Mouse (Mus musculus) spleen, adult 2 months (tissue): Measurements from ENCODE around the gene Ikzf1. TPM values are rescaled to one million over a fixed set of nuclear protein-coding genes. Genes with fewer than 3 reads are reported as not detected.

Experiments used
- DNase-seq, 2 experiments: peaks; one replicate each; pipeline versions ENCODE4 v3.0.0 to v3.0.0-alpha.2; 2012 to 2021; ENCODE audit warnings: low spot score in 2 of 2, low read depth in 1 of 2
- H3K27ac ChIP-seq: fragments of 200-500 bp; 2 replicates; pipeline ENCODE4 v1.5.1; 2012; ENCODE audit warnings: low read length, inconsistent platforms; ENCODE audit not compliant: insufficient read depth
- H3K27me3 ChIP-seq: fragments of 200-500 bp; 2 replicates; pipeline ENCODE4 v1.6.1; 2012; ENCODE audit warnings: mild to moderate bottlenecking, moderate library complexity, low read length, inconsistent platforms; ENCODE audit not compliant: control insufficient read depth, insufficient read depth
- H3K36me3 ChIP-seq: fragments of 200-500 bp; 2 replicates; pipeline ENCODE4 v1.6.1; 2012; ENCODE audit warnings: mild to moderate bottlenecking, low read length, inconsistent platforms; ENCODE audit not compliant: control insufficient read depth, insufficient read depth
- H3K4me1 ChIP-seq: fragments of 200-500 bp; 2 replicates; pipeline ENCODE4 v1.6.1; 2011; ENCODE audit warnings: inconsistent platforms; ENCODE audit not compliant: control insufficient read depth, insufficient read depth, insufficient read length
- H3K4me3 ChIP-seq: fragments of 200-500 bp; 2 replicates; pipeline ENCODE4 v1.5.1; 2011; ENCODE audit warnings: mild to moderate bottlenecking, inconsistent platforms; ENCODE audit not compliant: insufficient read depth, insufficient read length; ENCODE audit errors: extremely low read depth
- CTCF ChIP-seq: fragments of 200-500 bp; IDR thresholded peaks from 2 replicates; pipeline ENCODE4 v1.5.1; 2011; ENCODE audit warnings: mild to moderate bottlenecking, inconsistent platforms; ENCODE audit not compliant: insufficient read depth, insufficient read length, insufficient replicate concordance; ENCODE audit errors: extremely low read depth
- POLR2A ChIP-seq: fragments of 200-500 bp; IDR thresholded peaks from 2 replicates; pipeline ENCODE4 v1.6.1; 2011; ENCODE audit warnings: low read depth, low read length, inconsistent platforms
- whole genome bisulfite sequencing: fragments of 180-500 bp; shearing (Covaris S2); methylation state at CpG from one replicate; pipeline ENCODE4 v1.1.7; 2018; 5-methylcytosine and 5-hydroxymethylcytosine counted together
- polyA plus RNA-seq: library from polyadenylated mRNA; depleted of rRNA; stranded (reverse); fragments of >200 nt; gene quantifications from 2 replicates; pipeline ENCODE4 v1.2.3, GENCODE M21; 2012

Gene Ikzf1
- polyA plus RNA-seq, 1 experiment, result 258 TPM

DNA sequence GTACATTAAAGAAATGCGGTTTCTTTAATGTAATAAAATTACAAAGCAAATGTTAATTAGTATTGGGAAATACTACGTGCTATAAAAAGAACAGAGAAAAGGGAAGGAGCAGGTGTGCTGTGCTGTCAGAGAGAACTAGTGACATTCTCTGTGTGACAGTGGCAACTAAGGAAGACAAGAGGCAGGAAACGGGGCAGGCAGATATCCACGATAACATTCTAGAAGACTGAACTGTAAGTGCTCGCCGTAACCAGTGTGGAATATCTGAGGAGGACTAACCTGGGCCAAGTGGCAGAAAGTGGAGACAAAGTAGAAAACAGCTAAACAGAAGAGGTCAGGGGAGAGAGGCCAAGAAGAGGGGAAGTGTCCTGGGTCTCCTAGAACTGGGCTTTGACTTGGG is 5.8 kb upstream of the Ikzf1 start:
- H3K27ac ChIP-seq, result no peak overlapping the region
- no peak overlapping the region for H3K4me3 ChIP-seq
- TF ChIP-seq POLR2A (no peak), CTCF (no peak)
- no peaks in the 10 kb centered on the region for H3K27me3 ChIP-seq
- 8% methylated on average over 6 of the region's 6 CpGs for WGBS
- H3K36me3 ChIP-seq, result no peaks in the 10 kb centered on the region
- H3K4me1 ChIP-seq, result peaks cover 10% of the 10 kb centered on the region; the same call in 1 of the 2 replicates
- DNase-seq, result no peak

GRCm38 (mm10) chr11:11684056-11684929 is 510 bp upstream of the Ikzf1 start:
- Histone ChIP-seq H3K27ac (peak overlapping the region; percentile 99), H3K4me1 (peaks cover 8% of the 10 kb centered on the region), H3K27me3 (no peaks in the 10 kb centered on the region), H3K4me3 (no peak overlapping the region), H3K36me3 (no peaks in the 10 kb centered on the region)
- DNase-seq, result no peak
- TF ChIP-seq POLR2A, result no peak
- no peak for TF ChIP-seq CTCF
- WGBS, result 68% methylated on average over 9 of the region's 9 CpGs

DNA sequence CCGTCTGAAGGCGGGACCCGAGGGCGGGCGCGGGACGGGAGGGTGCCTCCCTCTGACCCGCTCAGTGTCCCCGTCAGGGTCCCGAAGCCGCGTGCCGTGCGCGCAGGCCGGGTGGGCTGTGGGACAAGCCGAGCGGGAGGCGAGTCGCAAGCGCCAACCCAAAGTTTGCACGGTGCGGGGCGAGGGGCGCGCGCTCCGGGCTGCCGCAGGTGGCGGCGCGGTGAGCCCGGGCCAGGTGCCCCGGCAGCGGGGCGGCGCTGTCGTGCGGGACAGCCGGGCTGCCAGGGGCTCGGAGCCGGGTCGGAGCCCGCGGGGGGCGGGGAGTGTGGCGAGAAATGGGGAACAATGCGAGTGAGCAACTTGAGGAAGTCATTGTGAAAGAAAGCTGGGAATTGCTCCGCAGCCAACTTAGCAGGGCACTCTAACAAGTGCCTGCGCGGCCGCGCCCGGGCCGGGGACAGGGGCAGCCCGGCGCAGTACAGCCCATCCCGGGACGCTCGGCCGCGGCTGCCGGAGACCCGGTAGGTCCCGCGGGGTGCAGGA is 1.1 kb downstream of the Ikzf1 start:
- Histone ChIP-seq H3K27me3 (no peaks in the 10 kb centered on the region), H3K36me3 (no peaks in the 10 kb centered on the region), H3K27ac (peak overlapping the region; percentile 99), H3K4me1 (peaks cover 7% of the 10 kb centered on the region), H3K4me3 (peak overlapping the region; percentile 98)
- TF ChIP-seq POLR2A, result peak; percentile 55
- TF ChIP-seq CTCF, result peak; percentile 24; the same call in 1 of the 2 replicates
- peak; percentile 69 to 90 for DNase-seq
- WGBS, result under 1% methylated on average over 66 of the region's 66 CpGs

DNA sequence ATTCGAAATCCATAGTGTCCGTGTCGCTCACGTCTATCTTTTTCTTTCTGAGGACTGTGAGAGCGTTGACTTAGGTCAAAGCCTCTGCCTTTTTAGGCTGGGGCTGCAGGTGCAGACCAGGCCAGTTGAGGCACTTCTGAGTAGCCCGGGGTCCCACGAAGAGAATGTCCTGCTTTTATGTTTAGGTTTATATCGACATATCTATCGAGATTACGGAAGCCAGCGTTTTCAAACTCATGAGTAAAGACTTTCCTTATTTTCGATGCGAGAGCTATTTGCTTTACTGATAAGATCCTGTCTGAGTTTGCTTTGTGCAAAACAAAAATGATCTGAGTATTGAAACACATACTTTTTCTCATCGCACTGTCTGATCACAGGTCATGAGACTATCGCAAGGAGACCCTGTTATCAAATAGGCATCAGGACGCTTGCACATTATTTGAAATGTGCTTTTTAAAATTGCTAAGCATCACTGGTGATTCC is 1.8 kb downstream of the Ikzf1 start:
- H3K27ac ChIP-seq, result peak overlapping the region; percentile 99
- no peaks in the 10 kb centered on the region for H3K36me3 ChIP-seq
- TF ChIP-seq CTCF (no peak), POLR2A (no peak)
- no peaks in the 10 kb centered on the region for H3K27me3 ChIP-seq
- peak overlapping the region; percentile 98 for H3K4me3 ChIP-seq
- WGBS, result 2% methylated on average over 16 of the region's 16 CpGs
- peaks cover 7% of the 10 kb centered on the region for H3K4me1 ChIP-seq
- no peak for DNase-seq

DNA sequence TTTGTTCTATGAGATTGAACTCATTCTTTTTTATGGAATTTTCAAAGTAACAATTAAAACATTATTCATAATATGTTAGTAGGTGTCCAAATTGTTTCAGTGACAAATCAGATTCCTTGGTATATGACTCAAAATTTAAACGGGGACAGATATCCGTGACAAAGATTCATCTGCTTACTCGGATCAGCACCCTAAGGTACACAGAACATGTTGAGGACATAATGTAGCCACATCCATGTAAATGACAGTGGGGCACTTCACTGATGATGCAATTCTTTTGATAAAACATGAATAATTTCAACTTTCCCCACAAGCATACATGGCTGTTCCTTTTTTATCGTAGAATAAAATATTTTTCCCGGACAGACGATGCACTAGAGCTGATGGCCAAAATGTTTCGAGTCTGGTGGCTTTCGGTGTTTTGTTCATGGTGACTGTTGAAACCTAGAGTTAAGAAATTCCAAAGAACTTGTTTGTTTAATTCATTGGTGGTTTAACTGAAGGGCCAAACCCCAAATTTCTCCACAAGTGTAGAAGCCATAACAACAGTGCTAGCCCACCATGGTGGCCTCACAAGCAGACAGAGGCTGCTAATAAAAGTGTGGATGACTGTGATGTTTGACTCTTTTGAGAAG is 2.9 kb downstream of the Ikzf1 start:
- H3K4me3 ChIP-seq, result peak overlapping the region; percentile 49
- DNase-seq, result no peak

DNA sequence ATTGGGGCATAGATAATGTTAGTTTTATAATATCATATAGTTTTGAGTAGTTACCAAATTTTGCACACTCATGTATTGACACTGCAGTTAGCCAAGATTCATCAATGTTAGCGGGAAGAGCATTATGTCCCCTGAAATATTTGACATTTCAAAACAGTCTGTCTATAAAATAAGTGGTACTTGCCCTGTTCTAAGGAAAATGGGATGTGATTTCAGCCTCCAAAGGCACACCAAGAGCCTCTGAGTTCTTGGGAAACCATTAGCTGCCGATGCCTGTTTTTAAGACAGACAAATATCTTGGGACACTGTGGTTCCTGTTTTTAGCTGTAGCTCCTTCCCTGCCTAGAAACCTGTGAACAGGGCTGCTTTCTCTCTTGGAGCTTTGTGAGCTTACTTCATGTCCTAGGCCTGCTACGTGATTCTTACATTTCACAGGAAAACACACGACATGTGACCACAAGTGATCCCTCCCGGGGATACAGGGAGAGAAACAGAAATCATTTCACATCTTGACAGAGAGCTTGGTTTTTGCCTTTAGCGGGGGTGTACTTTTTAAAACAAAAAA is 4.0 kb downstream of the Ikzf1 start:
- Histone ChIP-seq H3K4me1 (peaks cover 15% of the 10 kb centered on the region), H3K4me3 (peak overlapping the region; percentile 55), H3K36me3 (no peaks in the 10 kb centered on the region), H3K27me3 (no peaks in the 10 kb centered on the region), H3K27ac (peak overlapping the region; percentile 89)
- TF ChIP-seq CTCF (no peak), POLR2A (no peak)
- WGBS, result 6% methylated on average over 6 of the region's 6 CpGs
- DNase-seq, result no peak

More for the DNA sequence above, 2.9 kb downstream of the Ikzf1 start:
- H3K27ac ChIP-seq, result peak overlapping the region; percentile 82
- no peaks in the 10 kb centered on the region for H3K27me3 ChIP-seq
- TF ChIP-seq POLR2A (no peak), CTCF (no peak)
- peaks cover 9% of the 10 kb centered on the region for H3K4me1 ChIP-seq
- H3K36me3 ChIP-seq, result no peaks in the 10 kb centered on the region
- 7% methylated on average over 8 of the region's 8 CpGs for WGBS

GRCm38 (mm10) chr11:11689701-11690058 is 4.9 kb downstream of the Ikzf1 start:
- Histone ChIP-seq H3K4me1 (peaks cover 16% of the 10 kb centered on the region), H3K27me3 (no peaks in the 10 kb centered on the region), H3K4me3 (peak overlapping the region; percentile 52), H3K27ac (peak overlapping the region; percentile 92), H3K36me3 (no peaks in the 10 kb centered on the region)
- no peak for DNase-seq
- TF ChIP-seq POLR2A (no peak), CTCF (no peak)
